ENCODE assay signal across 8 mouse cellular contexts in genomic region chr7:83631828-83632681, GRCm38 (mm10). TPM values are rescaled to one million over a fixed set of nuclear protein-coding genes. Genes with fewer than 3 reads are reported as not detected.
A peak's percentile ranks its signal among the peaks of the same experiment; 100 is the strongest.
DNase-seq lines count a peak whose midpoint lies in the region; ATAC-seq and TF ChIP-seq lines count a peak whose summit lies in the region.

Stard5 (plus strand) TSS chr7:83631959.

- no peaks in the 10 kb centered on the region for H3K27me3 ChIP-seq in embryonic facial prominence, embryonic 15.5 days
- no peaks in the 10 kb centered on the region for H3K27me3 ChIP-seq in kidney, embryonic 14.5 days (ENCODE audit: control insufficient read depth, insufficient read depth, low read length)
- H3K27me3 ChIP-seq in limb, embryonic 15.5 days, result no peaks in the 10 kb centered on the region

- H3K4me3 ChIP-seq in bone marrow, adult 2 months (replicated peaks; ENCODE audit: control insufficient read depth, low read depth, low read length), result peak within 1 kb of the TSS; percentile 87
- peak within 1 kb of the TSS; percentile 69 for H3K4me3 ChIP-seq in embryonic facial prominence, embryonic 15.5 days (replicated peaks)
- peak within 1 kb of the TSS; percentile 60 for H3K4me3 ChIP-seq in kidney, embryonic 14.5 days (ENCODE audit: low read length)
- peak within 1 kb of the TSS; percentile 68 for H3K4me3 ChIP-seq in limb, embryonic 15.5 days

- H3K4me1 ChIP-seq in bone marrow, adult 2 months (ENCODE audit: control insufficient read depth, insufficient read depth, low read length), result peaks cover 1% of the 10 kb centered on the region; the same call in 1 of the 2 replicates
- peaks cover 24% of the 10 kb centered on the region for H3K4me1 ChIP-seq in embryonic facial prominence, embryonic 15.5 days
- H3K4me1 ChIP-seq in kidney, embryonic 14.5 days (ENCODE audit: control insufficient read depth, insufficient read depth, low read length), result peaks cover 10% of the 10 kb centered on the region; the same call in 1 of the 2 replicates
- peaks cover 18% of the 10 kb centered on the region for H3K4me1 ChIP-seq in limb, embryonic 15.5 days

- peak; percentile 94 for DNase-seq in 416B (ENCODE audit: low read depth)
- DNase-seq in heart, adult 9 months (ENCODE audit: low spot score in 2 of 2), result peak; percentile 95 to 97
- DNase-seq in monocyte, adult 2 months (ENCODE audit: low read depth in 1 of 2, low spot score in 2 of 2), result peak; percentile 71 to 87
- DNase-seq in spleen, postnatal 36 days (ENCODE audit: low spot score in 2 of 2), result peak; percentile 93 to 94

- H3K4me2 ChIP-seq in embryonic facial prominence, embryonic 15.5 days (replicated peaks), result peak within 1 kb of the TSS; percentile 69
- peak within 1 kb of the TSS; percentile 59 for H3K4me2 ChIP-seq in kidney, embryonic 14.5 days (replicated peaks; ENCODE audit: low read depth, low read length)
- H3K4me2 ChIP-seq in limb, embryonic 15.5 days, result peak within 1 kb of the TSS; percentile 76

- under 1% methylated on average over 35 of the region's 35 CpGs for WGBS in bone marrow, adult 2 months
- WGBS in embryonic facial prominence, embryonic 15.5 days, result under 1% methylated on average over 35 of the region's 35 CpGs
- WGBS in kidney, embryonic 14.5 days, result under 1% methylated on average over 35 of the region's 35 CpGs
- under 1% methylated on average over 35 of the region's 35 CpGs for WGBS in limb, embryonic 15.5 days

- peak within 1 kb of the TSS; percentile 73 for H3K27ac ChIP-seq in bone marrow, adult 2 months (ENCODE audit: control insufficient read depth, insufficient read depth, low read depth, low read length, poor library complexity)
- H3K27ac ChIP-seq in embryonic facial prominence, embryonic 15.5 days (replicated peaks), result peak within 1 kb of the TSS; percentile 78
- H3K27ac ChIP-seq in kidney, embryonic 14.5 days (ENCODE audit: low read depth, low read length), result no peak within 1 kb of the TSS
- H3K27ac ChIP-seq in limb, embryonic 15.5 days, result peak within 1 kb of the TSS; percentile 86

- no peaks in the 10 kb centered on the region for H3K9me3 ChIP-seq in embryonic facial prominence, embryonic 15.5 days (replicated peaks)
- no peaks in the 10 kb centered on the region for H3K9me3 ChIP-seq in kidney, embryonic 14.5 days (ENCODE audit: control insufficient read depth, low read length)
- no peaks in the 10 kb centered on the region for H3K9me3 ChIP-seq in limb, embryonic 15.5 days

- ATAC-seq in embryonic facial prominence, embryonic 15.5 days (ENCODE audit: insufficient number of reproducible peaks, low FRiP score, low TSS enrichment, low read depth), result peak; percentile 96
- ATAC-seq in kidney, embryonic 14.5 days (ENCODE audit: low FRiP score, low TSS enrichment), result peak; percentile 97
- peak; percentile 95 for ATAC-seq in limb, embryonic 15.5 days (ENCODE audit: insufficient number of reproducible peaks, low FRiP score, low TSS enrichment, low read depth)

- no peak for TF ChIP-seq CTCF in bone marrow, adult 2 months (IDR thresholded peaks at IDR 0.05; ENCODE audit: control insufficient read depth, insufficient read depth, low read length)

- H3K9ac ChIP-seq in embryonic facial prominence, embryonic 15.5 days, result peak within 1 kb of the TSS; percentile 65
- H3K9ac ChIP-seq in kidney, embryonic 14.5 days (ENCODE audit: low read depth, low read length), result peak within 1 kb of the TSS; percentile 65
- H3K9ac ChIP-seq in limb, embryonic 15.5 days, result peak within 1 kb of the TSS; percentile 71

- peaks cover 7% of the 10 kb centered on the region; the same call in 1 of the 2 replicates for H3K36me3 ChIP-seq in embryonic facial prominence, embryonic 15.5 days
- peaks cover 3% of the 10 kb centered on the region; the same call in 1 of the 2 replicates for H3K36me3 ChIP-seq in kidney, embryonic 14.5 days (ENCODE audit: control insufficient read depth, insufficient read depth, low read length)
- peaks cover 12% of the 10 kb centered on the region; the same call in 1 of the 2 replicates for H3K36me3 ChIP-seq in limb, embryonic 15.5 days

- TF ChIP-seq POLR2A in bone marrow, adult 2 months (IDR thresholded peaks at IDR 0.05; ENCODE audit: borderline replicate concordance, control insufficient read depth, low read depth, low read length), result peak; percentile 82; the same call in 1 of the 2 replicates

RNA-seq across cellular contexts. Expression of gene Stard5, which starts in this region (rescaled TPM):
- polyA plus RNA-seq in bone marrow, adult 2 months (2011; ENCODE audit: insufficient read depth, insufficient read length, low replicate concordance, missing spikeins), result 6.4 and 9.0 TPM in 2 replicates
- polyA plus RNA-seq in embryonic facial prominence, embryonic 15.5 days (2015; fragmentation: Nextera tagmentation; extraction: Ambion mirVana), result 34.3 and 34.8 TPM in 2 replicates
- polyA plus RNA-seq in kidney, embryonic 14.5 days (2014; fragmentation: Nextera tagmentation; extraction: Ambion mirVana), result 13.0 and 19.4 TPM in 2 replicates
- 36.8 and 38.9 TPM in 2 replicates for polyA plus RNA-seq in limb, embryonic 15.5 days (2015; fragmentation: Nextera tagmentation; extraction: Ambion mirVana)
